Comparison of ENCODE assay signal across 8 mouse cellular contexts in genomic region chrX:157598186-157598996, GRCm38 (mm10). TPM values are rescaled to one million over a fixed set of nuclear protein-coding genes. Genes with fewer than 3 reads are reported as not detected.
DNase-seq lines count a peak whose midpoint lies in the region; ATAC-seq and TF ChIP-seq lines count a peak whose summit lies in the region.

Mbtps2 (minus strand) TSS chrX:157598715.

- H3K36me3 ChIP-seq in G1E (replicated peaks): no peaks in the 10 kb centered on the region
- no peaks in the 10 kb centered on the region for H3K36me3 ChIP-seq in hindbrain, embryonic 10.5 days

- 18% methylated on average over 74 of the region's 74 CpGs for WGBS in hindbrain, embryonic 10.5 days

- peak within 1 kb of the TSS; percentile 79 for H3K4me3 ChIP-seq in G1E (ENCODE audit: low read depth, low read length)
- peak within 1 kb of the TSS; percentile 66 for H3K4me3 ChIP-seq in hindbrain, embryonic 10.5 days

- H3K4me1 ChIP-seq in G1E (ENCODE audit: insufficient read depth, low read depth, low read length): peaks cover 11% of the 10 kb centered on the region
- H3K4me1 ChIP-seq in hindbrain, embryonic 10.5 days (replicated peaks): peaks cover 8% of the 10 kb centered on the region; the same call in 1 of the 2 replicates

- H3K27ac ChIP-seq in hindbrain, embryonic 10.5 days: peak within 1 kb of the TSS; percentile 95

- peak; percentile 3 for DNase-seq in G1E (ENCODE audit: low spot score)
- peak; percentile 67 to 75 for DNase-seq in cerebellum, adult 18-20 months
- peak; percentile 68 for DNase-seq in hindbrain, embryonic 10.5 days (ENCODE audit: low spot score)
- peak; percentile 40 for DNase-seq in layer of hippocampus, postnatal 25 days (ENCODE audit: extremely low spot score in 1 of 2, low spot score in 1 of 2)
- peak; percentile 74 to 78 for DNase-seq in lung, postnatal 4 days
- DNase-seq in retina, postnatal 1 day: peak; percentile 83
- DNase-seq in thymus, postnatal 4 days: peak; percentile 77

- H3K9me3 ChIP-seq in G1E (replicated peaks): no peaks in the 10 kb centered on the region
- H3K9me3 ChIP-seq in hindbrain, embryonic 10.5 days: 0 out of 2 replicates have a peak, but pooled peaks cover 2% of the 10 kb centered on the region

- TF ChIP-seq CTCF in G1E (IDR thresholded peaks at IDR 0.05; ENCODE audit: low read depth, low read length): no peak

- peak; percentile 54; the same call in 1 of the 2 replicates for ATAC-seq in G1E (ENCODE audit: extremely low read depth, insufficient number of reproducible peaks, low FRiP score, poor library complexity, severe bottlenecking)
- peak; percentile 84 for ATAC-seq in frontal cortex, adult (ENCODE audit: low TSS enrichment)

- H3K27me3 ChIP-seq in G1E (ENCODE audit: insufficient read depth, low read length): no peaks in the 10 kb centered on the region
- H3K27me3 ChIP-seq in hindbrain, embryonic 10.5 days (ENCODE audit: insufficient read depth, poor library complexity, severe bottlenecking): 0 out of 2 replicates have a peak, but pooled peaks cover 4% of the 10 kb centered on the region

RNA-seq across cellular contexts. Expression of gene Mbtps2, which starts in this region (rescaled TPM):
- 44.5 and 49.3 TPM in 2 replicates for total RNA-seq in G1E (2014; fragmentation: Nextera tagmentation)
- total RNA-seq in G1E (2017): 10.0 and 19.1 TPM in 2 replicates
- 6.3 and 6.6 TPM in 2 replicates for polyA plus RNA-seq in G1E (2012)
- polyA plus RNA-seq in hindbrain, embryonic 10.5 days (2016; fragmentation: Nextera tagmentation; extraction: Ambion mirVana): 19.2 and 22.8 TPM in 2 replicates
- 10 to 100 TPM; 27.2 to 32.2 TPM for total RNA-seq in layer of hippocampus, postnatal 25 days (2021)

Comparison
In these comparisons a context has a peak if more than half of its experiments do, and no peak if none do; other contexts are left out.
1. Peak in every context shown above with its lines: DNase-seq, ATAC-seq, H3K4me3 ChIP-seq and H3K27ac ChIP-seq.
2. DNase-seq: peak in every context shown above with its lines; median percentile 83 in retina, postnatal 1 day; 77 in thymus, postnatal 4 days; 76 in lung, postnatal 4 days; 71 in cerebellum, adult 18-20 months; 68 in hindbrain, embryonic 10.5 days; 40 in layer of hippocampus, postnatal 25 days; 3 in G1E.